ENCODE assay signal across 15 mouse cellular contexts in genomic region chr1:152978700-152979099, GRCm38 (mm10).
"Had no signal": no experiment of that assay in that cellular context is flagged by ENCODE, and none has a peak within 500 bp of the region (broad histone marks: within the 10 kb centered on the region; RNA-seq: fewer than 3 reads in every experiment).

No protein-coding gene starts in this region.

- DNase-seq: kidney, postnatal 10 days; kidney, postnatal 36 days; layer of hippocampus, postnatal 36 days; liver, embryonic 13.5 days; lung, adult 2 months; lung, postnatal 14 days; lung, postnatal 4 days; thymus, adult 2 months; thymus, postnatal 14 days had no signal

- H3K27ac ChIP-seq: left cerebral cortex, adult 2 months; liver, embryonic 13.5 days; midbrain, embryonic 13.5 days; neural tube, embryonic 13.5 days; stomach, postnatal 0 days had no signal

- H3K9me3 ChIP-seq: liver, embryonic 13.5 days; midbrain, embryonic 13.5 days; neural tube, embryonic 13.5 days had no signal

- ATAC-seq: midbrain, embryonic 13.5 days; midbrain, embryonic 16.5 days had no signal

- H3K9ac ChIP-seq: liver, embryonic 13.5 days; midbrain, embryonic 13.5 days; neural tube, embryonic 13.5 days had no signal

- H3K4me3 ChIP-seq: left cerebral cortex, adult 2 months; liver, embryonic 13.5 days; midbrain, embryonic 13.5 days; myocyte; neural tube, embryonic 13.5 days had no signal

- H3K4me1 ChIP-seq: liver, embryonic 13.5 days had no signal

- H3K27me3 ChIP-seq: liver, embryonic 13.5 days; midbrain, embryonic 13.5 days; neural tube, embryonic 13.5 days had no signal

- H3K4me2 ChIP-seq: liver, embryonic 13.5 days; midbrain, embryonic 13.5 days; neural tube, embryonic 13.5 days had no signal

- H3K36me3 ChIP-seq: liver, embryonic 13.5 days; midbrain, embryonic 13.5 days; neural tube, embryonic 13.5 days had no signal
